Mouse (Mus musculus) CH12F3 (cell line): ENCODE data around the gene Dram1.

Experiments used
- in situ Hi-C: fragments of 300-500 bp; cut with MboI; formaldehyde crosslinking; loops from 2 replicates; pipeline ENCODE4 v1.14.3; 2020; ENCODE audit warnings: low sequenced_read_pairs

The Dram1 gene

DNA sequence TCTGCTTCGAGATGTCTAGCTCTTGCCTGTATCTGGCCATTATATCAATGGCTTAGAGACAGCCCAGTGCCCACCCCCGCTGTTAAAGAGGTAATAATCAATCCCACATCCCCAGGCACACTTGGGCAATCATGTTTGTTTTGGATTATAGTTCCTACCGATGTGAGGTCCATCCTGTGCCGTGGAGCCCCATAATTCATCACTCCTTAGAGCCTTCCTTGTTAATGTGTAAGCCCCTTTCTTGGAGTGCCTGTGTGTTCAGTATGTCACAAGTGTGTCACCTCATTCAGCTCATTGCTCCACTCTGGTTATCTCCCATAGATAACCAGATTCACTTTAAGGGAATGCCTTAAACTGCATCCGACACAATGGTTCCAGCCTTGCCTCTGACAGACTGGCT is 24.3 kb downstream of the Dram1 start:
- in situ Hi-C loops = no loop called here

DNA sequence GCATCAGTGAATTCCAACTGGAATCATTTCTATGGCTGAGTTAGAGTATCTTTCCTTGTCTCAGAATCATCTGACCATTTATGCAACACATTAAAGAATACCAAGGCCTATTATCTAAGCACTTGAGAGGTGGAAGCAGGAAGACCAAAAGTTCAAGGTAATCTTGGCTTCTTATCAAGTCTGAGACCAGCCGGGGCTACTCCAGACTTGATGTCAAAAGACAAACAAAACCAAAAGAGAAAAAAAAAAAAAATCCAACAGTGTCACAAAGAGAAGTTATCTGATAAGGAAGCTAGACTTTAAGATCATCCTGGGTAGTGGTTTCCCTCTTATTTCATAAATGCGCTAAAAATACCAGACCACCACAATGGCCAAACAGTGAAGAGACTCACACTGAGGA is 26.3 kb downstream of the Dram1 start:
- in situ Hi-C loops = no loop called here

DNA sequence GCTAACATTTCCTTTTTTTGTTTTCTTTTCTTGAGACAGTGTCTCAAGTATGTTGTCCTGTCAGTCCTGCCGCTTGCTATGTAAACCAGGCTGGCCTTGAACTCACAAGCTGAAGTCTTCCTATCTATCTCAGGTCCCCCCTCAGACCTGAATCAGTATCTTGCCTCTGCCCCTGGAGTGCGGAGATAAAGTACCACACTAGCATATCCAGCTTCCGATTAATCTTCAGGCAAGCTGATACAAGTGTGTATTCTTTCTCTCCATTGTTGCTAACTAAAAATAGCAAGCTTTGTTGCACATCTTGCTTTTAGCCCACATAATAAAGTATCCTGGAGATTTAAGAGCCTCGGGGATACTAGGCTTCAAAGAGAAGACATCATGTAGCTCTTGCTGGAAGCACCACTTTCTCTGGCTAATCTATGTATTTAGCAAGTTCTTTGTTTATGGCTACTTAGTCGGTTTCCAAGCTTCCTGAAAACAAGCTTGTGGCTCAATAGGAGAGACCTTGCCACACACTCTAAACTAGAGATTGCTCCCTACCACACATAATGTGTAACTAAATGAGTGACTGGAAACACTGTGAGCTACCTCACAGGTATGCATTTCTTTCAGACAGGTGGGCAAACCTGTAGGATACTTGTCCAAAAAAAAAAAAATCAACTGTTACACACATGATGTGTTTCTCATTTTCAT is 27.3 kb downstream of the Dram1 start:
- in situ Hi-C loops = no loop called here

DNA sequence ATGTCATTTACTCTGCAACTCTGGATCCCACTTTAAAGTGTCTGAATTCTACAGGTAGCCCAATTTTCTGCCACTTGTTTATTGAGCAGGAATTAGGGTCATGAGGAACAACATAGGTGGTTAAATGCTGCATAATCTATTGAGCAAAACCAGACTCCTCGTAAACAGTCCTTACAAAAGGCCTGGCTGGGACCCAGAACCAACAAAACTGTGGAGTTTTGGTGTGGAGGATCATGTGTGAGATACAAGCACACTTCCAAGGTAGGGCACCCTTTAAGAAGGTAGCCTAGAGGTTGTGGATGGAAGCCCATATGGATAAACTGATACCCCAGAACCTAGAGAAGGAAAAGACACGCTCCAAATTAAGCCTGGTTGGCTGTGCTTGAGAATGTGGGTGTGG is 28.2 kb downstream of the Dram1 start:
- in situ Hi-C loops = no loop called here

DNA sequence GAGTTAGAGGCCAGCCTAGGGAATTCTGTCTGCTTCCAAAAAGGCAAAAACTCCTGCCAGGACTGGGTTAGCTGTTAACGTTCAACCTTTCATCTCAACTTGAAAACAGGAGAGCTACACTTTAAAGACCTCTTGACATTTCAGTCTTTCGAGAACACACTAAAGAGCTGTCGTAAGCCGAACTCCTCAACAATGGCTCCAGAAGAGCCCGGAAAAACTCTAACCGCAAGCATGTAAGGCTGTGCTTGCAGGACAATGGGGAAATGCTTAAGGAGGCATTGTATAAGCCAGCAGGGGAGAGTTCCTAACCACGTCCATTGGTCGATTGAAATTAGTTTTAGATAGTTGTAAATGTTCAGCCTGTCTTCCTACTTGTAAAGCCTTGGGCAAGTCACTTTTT is 29.1 kb downstream of the Dram1 start:
- in situ Hi-C loops = no loop called here

DNA sequence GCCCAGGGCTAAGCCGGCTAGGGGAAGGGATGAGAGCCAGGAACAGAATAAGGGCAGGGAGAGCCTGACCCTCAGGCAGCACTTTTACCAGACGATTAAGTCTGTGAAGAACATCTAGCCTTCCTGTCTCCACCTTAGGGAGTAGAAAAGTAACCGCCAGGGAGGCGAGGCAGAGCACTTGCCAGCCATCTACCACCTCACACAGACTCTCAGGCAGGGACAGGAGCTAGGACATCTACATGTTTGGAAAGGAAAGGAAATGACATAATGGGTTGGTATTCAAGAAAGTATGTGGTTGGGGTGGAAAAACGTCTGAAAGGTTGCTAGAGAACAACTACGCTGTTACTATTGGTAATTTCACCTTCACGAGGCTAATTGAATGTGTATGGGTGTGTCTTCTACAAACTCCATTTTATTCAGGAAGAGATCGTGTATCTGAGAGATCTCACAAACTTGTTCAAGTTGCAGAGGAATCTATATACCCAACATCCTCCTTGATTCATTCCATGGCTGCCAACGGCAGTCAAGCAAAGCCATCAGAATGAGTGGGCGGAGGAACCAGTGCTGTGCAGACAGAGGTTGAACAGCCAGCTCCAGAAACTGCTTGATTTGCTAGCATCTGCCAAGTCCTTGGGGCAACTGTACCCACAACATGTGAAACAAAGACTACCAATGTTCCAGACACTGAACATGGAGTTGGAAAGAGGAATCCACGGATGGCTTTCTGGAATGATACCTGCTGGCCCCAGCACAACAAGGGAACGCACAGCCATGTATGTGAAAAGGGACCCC is 32.2 kb downstream of the Dram1 start:
- in situ Hi-C loops = no loop called here

DNA sequence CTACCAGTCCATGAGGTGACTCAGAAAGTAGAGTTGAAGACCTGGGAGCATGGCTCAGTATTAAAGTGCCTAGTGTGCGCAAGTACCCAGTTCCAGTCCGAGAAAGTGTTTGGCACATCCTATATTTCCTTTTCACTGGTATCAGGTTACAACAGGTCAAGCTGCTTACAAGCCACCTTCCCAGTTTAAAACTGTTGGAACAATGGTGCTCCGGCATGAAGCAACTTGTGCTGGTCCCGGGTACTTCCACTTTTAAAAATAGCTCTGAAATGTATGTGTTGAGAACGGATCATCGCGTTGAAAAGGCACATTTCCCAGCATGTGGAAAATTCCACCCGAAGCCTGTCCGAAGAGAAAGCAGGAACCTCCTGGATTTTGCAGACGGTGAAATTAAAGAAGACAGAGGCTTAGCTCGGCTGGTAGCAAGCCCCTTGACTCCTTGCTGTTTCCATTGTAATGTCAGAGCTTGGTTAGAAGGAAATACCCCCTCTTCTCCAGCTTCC is 32.9 kb downstream of the Dram1 start:
- in situ Hi-C loops = no loop called here

DNA sequence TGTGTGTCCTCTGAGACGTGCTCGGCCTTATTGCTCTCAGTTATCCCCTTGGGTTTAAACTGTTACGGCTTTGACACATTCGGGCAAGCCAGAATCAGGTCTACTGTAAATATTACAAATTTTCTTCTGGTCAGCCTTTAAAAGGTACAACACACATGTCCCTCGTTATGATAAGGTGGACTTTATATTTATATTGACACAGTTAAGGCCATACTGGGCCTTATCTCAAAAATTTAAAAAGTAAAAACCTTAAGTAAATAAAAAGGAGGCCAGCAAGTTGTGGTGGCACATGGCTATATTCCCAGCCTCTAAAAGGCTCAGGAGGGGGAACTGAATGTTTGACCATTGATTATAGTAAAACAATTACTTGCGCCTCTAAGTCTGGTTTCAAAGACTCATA is 37.5 kb downstream of the Dram1 start:
- in situ Hi-C loops = no loop called here

DNA sequence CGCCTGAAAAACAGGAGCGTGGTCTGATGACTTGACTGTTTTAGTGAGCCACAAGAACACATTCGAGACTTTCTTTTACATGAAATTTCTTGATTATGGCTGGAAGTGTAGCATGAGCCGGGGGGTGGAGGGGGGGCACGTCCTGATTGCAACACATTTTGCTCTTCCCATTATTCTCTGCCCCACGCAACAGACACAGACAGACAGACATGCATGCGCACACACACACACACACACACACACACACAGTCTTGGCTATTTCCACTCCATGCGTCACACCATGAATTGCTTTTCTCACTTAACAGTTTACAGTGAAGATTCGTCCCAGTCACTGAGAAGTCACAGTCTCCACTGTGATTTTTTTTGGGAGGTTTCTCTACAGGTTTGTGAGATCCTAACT is 38.2 kb downstream of the Dram1 start:
- in situ Hi-C loops = no loop called here

DNA sequence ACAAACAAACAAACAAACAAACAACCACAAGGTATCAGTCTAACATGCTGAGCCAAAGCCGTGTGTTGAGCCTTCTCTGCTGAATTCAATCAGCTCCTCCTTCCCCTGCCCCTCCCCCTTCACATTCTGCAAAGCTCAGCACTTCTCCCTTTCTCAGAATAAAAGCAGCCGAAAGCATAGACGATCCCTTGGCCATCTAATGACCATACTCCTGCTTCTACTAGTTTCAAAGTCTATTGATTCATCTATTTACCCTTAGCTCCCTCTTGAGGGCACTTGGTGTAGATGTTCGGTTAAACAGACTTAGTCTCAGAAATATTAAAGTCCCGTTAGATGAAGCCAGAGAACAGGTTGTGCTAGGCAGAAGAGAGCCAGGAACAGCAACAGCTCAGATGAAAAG is 48.2 kb downstream of the Dram1 start:
- in situ Hi-C loops = no loop called here

DNA sequence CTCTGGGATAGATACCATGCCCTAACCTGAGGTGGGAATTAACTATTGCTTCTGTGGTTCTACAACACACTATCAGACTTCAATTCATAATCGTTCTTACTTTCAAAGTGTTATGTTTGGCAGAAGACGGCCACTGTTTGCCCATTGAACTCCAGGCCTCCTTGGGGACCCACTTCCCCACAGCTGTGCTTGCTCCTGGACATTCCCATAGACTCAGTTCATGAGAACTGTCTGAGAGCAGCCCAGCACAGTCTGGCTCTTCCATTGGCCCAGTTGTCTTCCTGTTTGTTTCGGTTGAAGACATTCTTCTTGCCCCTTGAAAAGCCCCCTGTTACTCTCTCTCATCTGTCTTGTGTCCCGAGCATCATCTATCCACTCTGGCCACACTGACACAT is 50.8 kb downstream of the Dram1 start:
- in situ Hi-C loops = loop anchor here (5.0 kb wide), 1 partner anchor 776 kb away; no protein-coding TSS in a partner anchor

DNA sequence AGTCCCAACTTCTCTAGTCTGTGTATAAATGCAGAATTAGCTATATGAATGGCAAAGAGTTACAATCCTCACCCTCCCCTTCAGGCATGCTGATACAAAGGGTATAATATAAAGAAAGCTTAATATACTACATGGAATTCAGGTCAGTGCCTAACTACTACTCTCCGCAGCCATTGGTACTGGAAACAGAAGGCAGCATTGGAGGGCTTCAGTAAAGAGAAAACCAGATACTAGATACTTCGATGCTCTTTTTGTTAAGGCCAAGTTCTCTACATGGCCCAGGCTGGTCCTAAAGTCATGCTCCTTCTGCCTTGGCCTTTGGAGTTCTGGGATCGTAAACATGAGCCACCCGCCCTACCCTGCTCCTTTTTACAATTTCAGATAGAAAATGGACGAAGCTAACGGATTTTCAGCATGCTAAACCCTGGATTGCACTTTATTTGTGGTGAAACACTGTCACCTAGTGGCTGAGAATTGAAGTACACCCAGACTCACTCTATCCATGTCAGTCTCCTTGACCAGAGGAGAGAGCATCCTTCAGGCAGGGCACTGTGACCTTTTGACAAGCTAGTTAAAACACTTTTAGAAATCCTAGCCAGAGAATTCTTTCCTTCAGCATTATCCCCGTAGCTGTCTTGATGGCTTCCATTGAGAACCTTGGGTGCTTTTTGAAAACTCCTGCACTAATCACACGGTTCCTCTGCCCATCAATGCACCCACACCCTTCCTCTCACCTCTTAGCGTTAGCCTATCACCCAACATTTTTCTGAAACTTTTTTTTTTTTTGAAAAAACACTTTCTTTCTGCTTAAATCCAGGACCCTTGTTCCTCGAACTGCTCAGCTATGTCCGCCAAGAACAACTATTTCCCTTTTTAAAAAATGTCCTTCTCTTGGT is 51.5 kb downstream of the Dram1 start:
- in situ Hi-C loops = loop anchor here (5.0 kb wide), 1 partner anchor 775 kb away; no protein-coding TSS in a partner anchor

DNA sequence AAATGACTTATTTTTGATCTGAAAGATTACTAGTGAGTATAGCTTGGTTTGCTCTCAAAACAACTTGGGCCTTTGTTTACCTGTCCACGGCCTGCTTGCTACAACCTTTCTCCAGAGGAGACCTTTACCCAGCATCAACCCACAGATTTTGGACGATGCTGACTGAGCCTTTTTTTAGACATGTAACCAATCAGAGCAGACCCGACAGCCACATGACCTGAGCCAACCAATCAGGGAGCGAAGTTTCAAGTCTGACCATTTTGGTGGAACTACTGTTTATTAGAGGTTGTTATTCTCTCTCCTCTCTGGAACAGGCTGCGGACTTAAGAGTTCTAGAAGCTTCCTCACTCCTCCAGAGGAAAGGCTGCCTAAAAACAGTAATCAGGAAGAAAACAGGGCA is 57.1 kb downstream of the Dram1 start:
- in situ Hi-C loops = loop anchor here (25.0 kb wide), 2 partner anchors 484 to 1284 kb away; no protein-coding TSS in a partner anchor

DNA sequence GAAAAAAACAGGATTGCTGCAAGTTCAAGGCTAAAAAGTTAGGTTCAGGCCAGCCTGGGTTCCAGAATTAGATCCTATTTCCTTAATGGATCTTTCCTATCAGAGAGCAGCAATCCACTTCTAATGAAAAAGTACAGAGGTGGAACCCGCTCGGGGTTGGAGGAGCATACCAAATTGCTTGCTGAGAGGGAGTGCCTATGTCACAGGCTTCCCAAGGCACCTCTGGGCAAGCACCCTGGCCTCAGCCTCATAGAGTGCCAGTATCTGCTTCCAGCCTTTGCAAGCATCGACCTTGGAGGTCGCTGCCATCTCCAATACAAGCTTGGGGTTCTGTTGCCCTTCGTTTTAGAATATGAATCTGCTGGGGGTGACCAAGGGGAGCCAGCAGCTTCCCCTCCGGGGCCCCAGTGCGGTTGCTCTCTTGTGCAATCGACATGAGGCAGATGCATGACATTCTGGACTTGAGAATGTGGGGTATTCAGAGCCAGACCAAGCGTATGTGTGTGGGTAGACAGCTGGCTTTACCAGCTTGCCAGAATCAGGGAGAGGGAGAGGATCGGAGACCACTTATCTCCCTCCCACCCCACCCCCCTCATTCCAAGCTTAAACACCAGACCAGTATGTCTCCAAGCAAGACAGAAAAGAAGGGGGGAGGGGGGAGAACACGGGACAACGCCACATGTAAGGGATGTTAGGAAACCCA is 58.0 kb downstream of the Dram1 start:
- in situ Hi-C loops = loop anchor here (25.0 kb wide), 2 partner anchors 484 to 1284 kb away; no protein-coding TSS in a partner anchor

DNA sequence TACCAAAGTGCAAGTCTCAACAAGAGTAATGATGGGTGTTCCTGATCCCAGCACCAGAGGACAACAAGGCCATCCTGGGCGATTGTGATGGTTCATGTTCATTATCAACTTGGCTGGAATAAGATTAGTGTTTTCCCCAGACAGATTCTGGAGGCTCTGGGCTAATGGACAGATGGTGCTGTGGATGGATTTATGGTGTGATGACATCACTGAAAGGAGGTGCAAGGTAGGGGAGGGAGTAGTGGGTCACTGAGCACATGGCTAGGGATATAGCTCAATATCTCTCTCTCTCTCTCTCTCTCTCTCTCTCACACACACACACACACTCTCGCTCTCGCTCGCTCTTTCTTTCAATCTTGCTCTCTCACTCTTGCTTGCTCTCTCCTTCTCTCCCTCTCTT is 60.7 kb downstream of the Dram1 start:
- in situ Hi-C loops = loop anchor here (25.0 kb wide), 2 partner anchors 481 to 1281 kb away; no protein-coding TSS in a partner anchor

DNA sequence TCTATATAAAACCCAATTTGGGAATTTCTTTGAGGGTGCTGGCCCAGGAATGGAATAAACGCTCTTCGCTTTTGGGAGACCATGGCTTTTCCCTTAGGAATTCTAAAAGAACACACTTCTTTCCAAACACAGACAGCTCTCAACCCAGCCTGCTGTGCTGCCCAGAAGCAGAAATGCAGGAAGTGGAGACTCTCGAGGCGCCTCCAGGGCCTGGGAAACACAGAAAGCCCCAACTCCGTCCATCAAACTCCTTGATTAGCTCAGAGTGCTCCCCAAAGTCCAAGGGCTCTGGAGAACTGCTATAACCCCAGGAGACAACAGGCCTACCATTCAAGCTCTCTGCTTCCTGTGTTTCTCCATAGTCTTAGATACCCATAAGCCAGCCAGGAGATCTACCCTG is 61.7 kb downstream of the Dram1 start:
- in situ Hi-C loops = loop anchor here (25.0 kb wide), 2 partner anchors 480 to 1280 kb away; no protein-coding TSS in a partner anchor

DNA sequence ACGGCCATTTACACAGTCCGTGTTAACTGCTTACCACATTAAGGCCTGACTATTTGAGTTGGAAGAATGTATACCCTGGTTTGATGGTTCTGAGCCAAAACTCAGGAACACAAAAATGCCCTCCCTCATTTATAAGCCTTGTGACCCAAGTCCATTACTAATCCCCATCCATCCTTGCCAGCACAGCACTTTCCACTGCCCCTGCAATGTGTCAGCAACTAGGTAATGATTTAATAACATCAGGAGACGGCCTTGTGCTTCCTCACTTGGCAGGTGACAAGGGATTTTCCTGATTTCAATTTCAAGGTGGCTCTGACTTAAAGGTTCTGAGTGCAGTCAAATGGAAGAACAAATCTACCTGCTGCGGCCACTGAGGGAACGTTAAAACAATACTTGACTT is 64.0 kb downstream of the Dram1 start:
- in situ Hi-C loops = loop anchor here (25.0 kb wide), 2 partner anchors 478 to 1278 kb away; no protein-coding TSS in a partner anchor

DNA sequence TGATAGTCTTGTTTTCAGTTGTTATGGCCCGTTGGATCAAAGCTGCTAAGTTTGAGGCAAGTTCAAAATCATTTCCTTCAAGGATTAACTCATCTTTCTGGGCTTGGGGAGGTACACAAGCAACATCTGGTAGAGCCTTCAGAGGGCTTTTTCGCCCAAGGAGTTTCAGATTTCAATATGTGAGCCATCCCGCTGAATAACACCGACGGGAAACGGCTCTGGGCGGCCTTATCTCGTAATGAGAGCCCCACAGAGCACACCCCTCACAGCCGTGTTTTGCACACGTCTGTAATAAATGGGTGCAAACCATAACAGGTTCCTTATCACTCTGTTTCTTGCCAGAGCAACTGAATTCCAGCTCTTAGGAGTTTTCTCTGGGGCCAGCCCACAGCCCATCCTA is 69.0 kb downstream of the Dram1 start:
- in situ Hi-C loops = loop anchor here (25.0 kb wide), 2 partner anchors 473 to 1273 kb away; no protein-coding TSS in a partner anchor

DNA sequence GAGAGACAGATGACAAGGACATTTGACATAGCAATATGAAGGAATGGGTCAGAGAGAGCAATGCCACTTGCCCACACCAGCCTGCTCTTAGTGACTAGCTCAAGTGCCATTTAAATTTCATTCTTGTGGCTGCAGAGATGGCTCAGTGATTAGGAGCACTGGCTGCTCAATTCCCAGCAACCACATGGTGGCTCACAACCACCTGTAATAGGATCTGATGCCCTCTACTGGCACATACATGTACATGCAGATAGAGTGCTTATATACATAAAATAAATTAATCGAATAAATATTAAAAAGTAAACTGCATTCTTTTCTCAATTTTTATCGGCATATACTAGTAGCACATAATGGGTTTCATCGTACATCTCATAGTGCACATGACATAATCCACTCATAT is 72.6 kb downstream of the Dram1 start:
- in situ Hi-C loops = loop anchor here (25.0 kb wide), 2 partner anchors 469 to 1269 kb away; no protein-coding TSS in a partner anchor

DNA sequence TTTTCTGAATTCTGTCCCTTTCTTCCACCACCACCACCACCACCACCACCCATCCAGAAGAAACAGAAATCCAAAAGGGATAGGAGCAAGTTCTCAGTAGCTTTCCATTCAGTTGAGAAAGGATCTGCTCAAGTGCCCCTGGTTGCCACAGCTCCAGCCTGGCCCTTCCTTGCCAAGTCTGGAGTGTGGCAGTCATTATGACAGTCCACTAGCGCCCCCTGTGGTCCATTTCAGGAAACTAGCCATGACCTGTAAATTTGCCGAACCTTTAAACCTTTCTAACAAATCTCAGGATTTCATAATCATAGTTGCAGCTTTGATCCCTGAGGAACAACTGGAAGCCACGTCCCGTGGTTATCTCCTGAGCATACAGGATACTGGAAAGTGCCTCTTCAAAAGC is 74.6 kb downstream of the Dram1 start:
- in situ Hi-C loops = loop anchor here (25.0 kb wide), 2 partner anchors 467 to 1267 kb away; no protein-coding TSS in a partner anchor
